Comparison of ENCODE assay signal across 8 mouse cellular contexts in genomic region chr17:48045631-48046030, GRCm38 (mm10). TPM values are rescaled to one million over a fixed set of nuclear protein-coding genes. Genes with fewer than 3 reads are reported as not detected.
DNase-seq lines count a peak whose midpoint lies in the region; ATAC-seq and TF ChIP-seq lines count a peak whose summit lies in the region.

No protein-coding gene starts in this region.

- H3K4me2 ChIP-seq in intestine, postnatal 0 days (replicated peaks; ENCODE audit: low read depth), result no peak overlapping the region
- no peak overlapping the region for H3K4me2 ChIP-seq in intestine, embryonic 16.5 days (ENCODE audit: low read depth, low read length)

- no peaks in the 10 kb centered on the region for H3K27me3 ChIP-seq in intestine, postnatal 0 days (replicated peaks; ENCODE audit: control insufficient read depth, insufficient read depth, low read length)
- H3K27me3 ChIP-seq in intestine, embryonic 16.5 days (replicated peaks; ENCODE audit: control insufficient read depth, insufficient read depth, low read length), result no peaks in the 10 kb centered on the region
- no peaks in the 10 kb centered on the region for H3K27me3 ChIP-seq in liver, adult 2 months (ENCODE audit: control insufficient read depth, insufficient read depth, low read length)

- H3K9me3 ChIP-seq in intestine, postnatal 0 days (ENCODE audit: control insufficient read depth), result no peaks in the 10 kb centered on the region
- no peaks in the 10 kb centered on the region for H3K9me3 ChIP-seq in intestine, embryonic 16.5 days (ENCODE audit: control insufficient read depth, low read length)

- no peak for TF ChIP-seq POLR2A in liver, adult 2 months (IDR thresholded peaks at IDR 0.05; ENCODE audit: extremely low read depth, insufficient read depth, low read length)

- no peak overlapping the region for H3K9ac ChIP-seq in intestine, postnatal 0 days (ENCODE audit: low read depth, low read length)
- H3K9ac ChIP-seq in intestine, embryonic 16.5 days (ENCODE audit: low read depth, low read length), result no peak overlapping the region
- no peak overlapping the region for H3K9ac ChIP-seq in liver, adult 2 months (ENCODE audit: low read depth, low read length)

- H3K36me3 ChIP-seq in intestine, postnatal 0 days (ENCODE audit: control insufficient read depth, insufficient read depth), result no peaks in the 10 kb centered on the region
- H3K36me3 ChIP-seq in intestine, embryonic 16.5 days (ENCODE audit: control insufficient read depth, insufficient read depth, low read length), result no peaks in the 10 kb centered on the region
- H3K36me3 ChIP-seq in liver, adult 2 months (ENCODE audit: control insufficient read depth, insufficient read depth, low read length), result no peaks in the 10 kb centered on the region

- ATAC-seq in intestine, postnatal 0 days, result no peak
- ATAC-seq in intestine, embryonic 16.5 days, result no peak

- H3K4me3 ChIP-seq in intestine, postnatal 0 days (ENCODE audit: low read depth, low read length), result no peak overlapping the region
- no peak overlapping the region for H3K4me3 ChIP-seq in intestine, embryonic 16.5 days (ENCODE audit: low read length)
- no peak overlapping the region for H3K4me3 ChIP-seq in liver, adult 2 months (ENCODE audit: insufficient read depth, low read depth, low read length)

- 30% methylated on average over 4 of the region's 4 CpGs for WGBS in intestine, postnatal 0 days
- WGBS in intestine, embryonic 16.5 days, result 41% methylated on average over 4 of the region's 4 CpGs
- WGBS in liver, adult 2 months, result 46% methylated on average over 4 of the region's 4 CpGs

- no peaks in the 10 kb centered on the region for H3K79me2 ChIP-seq in liver, adult 2 months (ENCODE audit: control insufficient read depth, insufficient read depth, low read length)

- H3K4me1 ChIP-seq in intestine, postnatal 0 days (replicated peaks; ENCODE audit: control insufficient read depth, insufficient read depth, low read length), result 0 out of 2 replicates have a peak, but pooled peaks cover 2% of the 10 kb centered on the region
- peaks cover 4% of the 10 kb centered on the region for H3K4me1 ChIP-seq in intestine, embryonic 16.5 days (ENCODE audit: control insufficient read depth, insufficient read depth, low read length)
- peaks cover 5% of the 10 kb centered on the region; the same call in 1 of the 2 replicates for H3K4me1 ChIP-seq in liver, adult 2 months (ENCODE audit: control insufficient read depth, insufficient read depth, low read length)

- no peak overlapping the region for H3K27ac ChIP-seq in intestine, postnatal 0 days (ENCODE audit: low read depth, low read length)
- no peak overlapping the region for H3K27ac ChIP-seq in intestine, embryonic 16.5 days (ENCODE audit: low read length)
- H3K27ac ChIP-seq in liver, adult 2 months (replicated peaks; ENCODE audit: insufficient read depth, low read depth, low read length), result no peak overlapping the region

- peak; percentile 50 for DNase-seq in MEL-GATA-1-ER (ENCODE audit: extremely low read depth, low read depth)
- peak; percentile 69 for DNase-seq in c-Kit-positive CD71-positive TER-119-positive erythroid progenitor cells, embryonic 14.5 days (ENCODE audit: low spot score)
- DNase-seq in heart, postnatal 4 days, result peak; percentile 88
- peak; percentile 42 for DNase-seq in liver, adult 2 months (ENCODE audit: extremely low read depth, low read depth, low spot score)
- DNase-seq in retina, postnatal 1 day, result peak; percentile 82
- DNase-seq in urinary bladder, postnatal 14 days (ENCODE audit: low spot score), result peak; percentile 87

- peak; percentile 86 for TF ChIP-seq CTCF in intestine, postnatal 0 days (IDR thresholded peaks at IDR 0.05; ENCODE audit: low read depth)
- TF ChIP-seq CTCF in liver, adult 2 months (IDR thresholded peaks at IDR 0.05; ENCODE audit: low read depth, low read length), result peak; percentile 57; the same call in 1 of the 2 replicates

RNA-seq across cellular contexts. Expression of gene 1700122O11Rik, which starts 7.5 kb away (rescaled TPM):
- not detected in 2 replicates for polyA plus RNA-seq in intestine, postnatal 0 days (2015; fragmentation: Nextera tagmentation; extraction: Ambion mirVana)
- not detected in 2 replicates for polyA plus RNA-seq in intestine, embryonic 16.5 days (2015; fragmentation: Nextera tagmentation; extraction: Ambion mirVana)
- not detected for total RNA-seq in heart, postnatal 4 days (2021)
- not detected in 2 replicates for total RNA-seq in liver, adult 2 months (2014; rRNA removed)
- not detected in 2 replicates for polyA plus RNA-seq in liver, adult 2 months (2012; rRNA removed)

RNA-seq across cellular contexts. Expression of gene 1700067P10Rik, which starts 43.5 kb away (rescaled TPM):
- not detected in 2 replicates for polyA plus RNA-seq in intestine, postnatal 0 days (2015; fragmentation: Nextera tagmentation; extraction: Ambion mirVana)
- polyA plus RNA-seq in intestine, embryonic 16.5 days (2015; fragmentation: Nextera tagmentation; extraction: Ambion mirVana), result not detected in 2 replicates
- total RNA-seq in heart, postnatal 4 days (2021), result not detected
- total RNA-seq in liver, adult 2 months (2014; rRNA removed), result not detected in 2 replicates
- polyA plus RNA-seq in liver, adult 2 months (2012; rRNA removed), result not detected in 2 replicates
